Mouse (Mus musculus) induced T-regulatory cell, adult 2 months (primary cell): ENCODE results near the gene Olfr869.

Source experiments
- DNase-seq: peaks from one replicate; pipeline ENCODE4 v3.0.0-alpha.2; 2012; ENCODE audit warnings: low read depth

Olfr869 gene

DNA sequence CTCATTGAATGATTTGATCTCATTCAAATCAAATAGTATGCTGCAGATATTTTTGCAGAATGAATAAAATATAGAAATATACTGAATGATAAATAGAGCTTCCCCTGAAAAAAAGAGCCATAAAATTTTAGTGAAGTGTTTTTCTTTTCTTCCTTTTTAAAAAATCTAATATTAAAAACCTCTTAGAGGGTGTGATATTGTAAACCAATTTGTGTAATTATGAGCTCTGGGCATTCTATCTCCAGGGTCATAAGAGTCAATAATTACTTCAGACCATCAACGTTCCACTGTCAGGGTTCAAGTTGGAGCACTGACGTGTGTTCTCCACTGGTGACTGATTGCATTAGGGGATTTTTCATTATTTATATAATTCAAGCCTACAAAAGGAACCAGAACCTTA, at the start of gene Olfr869:
TSS of gene Olfr869 (plus strand) at position 301 of the 400 bp plus-strand sequence.
- DNase-seq: no peak

DNA sequence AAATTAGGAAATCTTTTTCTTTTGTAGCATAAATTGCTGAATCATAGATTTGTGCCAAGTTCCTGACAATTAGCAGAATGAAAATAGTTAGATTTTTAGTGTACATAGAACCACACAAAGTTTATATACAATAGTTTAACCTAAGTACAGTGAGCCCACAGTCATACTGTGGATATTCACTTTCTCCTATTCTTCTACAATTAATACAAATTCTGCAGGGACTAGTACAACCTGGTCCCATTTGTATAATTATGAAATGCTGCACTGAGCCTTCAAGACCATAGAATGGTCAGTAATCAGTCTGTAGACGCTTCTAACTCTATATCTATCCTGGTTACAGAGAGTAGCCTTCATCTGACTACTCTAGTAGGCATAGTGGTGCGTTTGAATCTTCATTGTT, 30.5 kb upstream of the Olfr869 start, which contains the start of gene Olfr868:
TSS of gene Olfr868 (plus strand) at position 301 of the 400 bp plus-strand sequence.
- no peak for DNase-seq

DNA sequence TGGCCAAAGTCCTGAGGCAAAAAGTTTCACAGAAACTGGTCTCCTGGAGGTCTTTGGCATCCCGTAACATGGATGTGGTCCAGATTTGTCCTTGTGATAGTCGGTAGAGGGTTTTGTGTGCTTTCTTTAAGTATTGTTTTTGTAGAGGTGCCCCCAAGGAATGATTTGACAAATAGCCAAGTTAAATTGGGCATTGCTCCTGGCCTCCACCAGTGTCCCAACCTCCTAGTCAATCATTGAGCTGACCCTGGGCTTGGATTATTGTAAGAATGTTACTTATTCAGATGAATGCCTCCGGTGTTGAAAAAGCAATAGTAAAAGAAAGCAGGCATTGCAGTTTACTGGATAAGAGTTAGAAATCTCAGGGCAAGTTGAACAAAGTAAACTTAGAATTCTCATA, 20.9 kb downstream of the Olfr869 start:
- DNase-seq: no peak

DNA sequence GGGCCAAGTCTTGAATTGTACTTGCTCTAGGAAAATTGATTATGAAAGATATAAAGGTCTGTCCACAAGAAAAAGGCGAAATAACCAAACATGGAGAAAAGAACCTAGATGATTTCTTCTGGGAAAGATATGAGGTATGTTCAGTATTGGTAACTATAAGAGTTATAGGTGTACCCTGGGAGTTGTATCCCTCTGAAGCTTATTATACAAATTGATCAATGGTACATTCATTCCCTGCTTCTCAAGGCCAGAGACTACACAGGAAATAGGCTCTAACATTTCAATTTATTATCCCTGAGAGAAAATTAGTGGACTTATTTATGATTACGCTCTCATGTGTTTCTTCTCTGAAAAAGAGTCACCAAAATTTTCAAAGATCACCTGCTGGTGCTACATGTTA, 45.1 kb downstream of the Olfr869 start, which contains the start of gene Olfr870:
TSS of gene Olfr870 (minus strand) at position 101 of the 400 bp plus-strand sequence.
- DNase-seq: no peak

DNA sequence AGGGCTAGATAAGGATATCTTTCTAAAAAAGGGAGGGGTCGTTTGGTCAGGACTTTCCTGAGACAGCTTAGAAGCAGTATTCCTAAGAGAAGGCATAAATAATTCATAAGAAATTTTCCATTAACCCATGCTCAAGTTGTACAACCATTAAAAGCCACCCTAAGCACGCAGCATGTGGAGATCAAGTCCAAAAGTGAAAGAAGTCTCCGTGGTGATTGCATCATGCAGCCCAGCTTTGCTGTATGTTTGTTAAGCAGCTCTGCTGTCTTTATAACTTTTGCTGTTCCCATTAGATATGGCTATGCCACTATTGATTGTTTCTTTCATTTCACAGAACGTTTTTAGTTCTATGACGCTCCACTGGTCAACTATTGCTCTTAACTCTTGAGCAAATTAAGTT, 50.7 kb downstream of the Olfr869 start:
- DNase-seq: no peak
